Mouse (Mus musculus) lung, postnatal 0 days (tissue): ENCODE measurements around the gene Ccdc106.

Source experiments
- CTCF ChIP-seq: IDR thresholded peaks from 2 replicates; pipeline ENCODE4 v1.5.1; 2016; ENCODE audit warnings: antibody characterized with exemption, mild to moderate bottlenecking
- EP300 ChIP-seq: IDR thresholded peaks from 2 replicates; pipeline ENCODE4 v1.6.1; 2016; ENCODE audit warnings: antibody characterized with exemption, mild to moderate bottlenecking, control low read depth

DNA sequence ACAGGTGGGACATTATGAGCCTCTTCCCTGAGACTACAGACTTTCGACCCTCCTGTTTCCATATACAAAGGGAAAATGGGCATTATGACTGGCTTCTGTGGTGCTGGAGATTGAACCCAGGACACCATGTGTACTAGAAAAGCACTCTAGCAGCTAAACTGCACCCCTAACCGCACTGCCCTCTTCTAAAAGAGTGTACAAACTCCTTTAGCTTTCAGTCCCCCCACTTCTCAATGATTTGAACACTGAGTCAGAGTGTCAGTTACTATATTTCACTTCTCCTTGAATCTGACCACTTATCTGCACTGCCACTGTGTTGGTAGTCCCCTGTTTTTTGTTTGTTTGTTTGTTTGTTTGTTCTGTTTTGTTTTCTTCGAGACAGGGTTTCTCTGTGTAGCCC lies 13.5 kb downstream of the Ccdc106 start, which contains the start of gene 4632433K11Rik:
- no peak for TF ChIP-seq CTCF
- no peak for TF ChIP-seq EP300
